Mouse (Mus musculus) fat pad, adult 2 months (tissue): Measurements from ENCODE around the gene Hpse2.
"Not testable (repeated sequence)": the region's sequence is repeated elsewhere in the genome, so short reads cannot be mapped to it uniquely, and the experiment has no call there.

Experiments
- DNase-seq: peaks from one replicate; pipeline ENCODE4 v3.0.0-alpha.2; 2011; ENCODE audit warnings: low read depth, low spot score; ENCODE audit errors: extremely low read depth

Gene Hpse2

DNA sequence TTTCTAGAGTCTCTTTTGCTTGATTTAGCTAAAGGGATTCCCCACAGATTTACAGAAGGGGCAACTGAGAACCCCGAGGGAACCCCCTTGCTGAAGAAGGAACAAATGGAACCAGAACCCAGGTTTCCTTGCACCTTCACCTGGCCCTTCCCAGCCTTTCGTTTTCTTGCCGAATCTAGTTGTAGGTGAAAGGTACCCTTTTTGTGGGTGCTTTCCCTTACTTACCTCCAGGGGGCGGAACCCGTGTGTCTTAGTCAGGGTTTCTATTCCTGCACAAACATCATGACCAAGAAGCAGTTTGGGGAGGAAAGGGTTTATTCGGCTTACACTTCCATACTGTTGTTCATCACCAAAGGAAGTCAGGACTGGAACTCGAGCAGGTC, 608.0 kb downstream of the Hpse2 start:
- DNase-seq: not testable (repeated sequence)

DNA sequence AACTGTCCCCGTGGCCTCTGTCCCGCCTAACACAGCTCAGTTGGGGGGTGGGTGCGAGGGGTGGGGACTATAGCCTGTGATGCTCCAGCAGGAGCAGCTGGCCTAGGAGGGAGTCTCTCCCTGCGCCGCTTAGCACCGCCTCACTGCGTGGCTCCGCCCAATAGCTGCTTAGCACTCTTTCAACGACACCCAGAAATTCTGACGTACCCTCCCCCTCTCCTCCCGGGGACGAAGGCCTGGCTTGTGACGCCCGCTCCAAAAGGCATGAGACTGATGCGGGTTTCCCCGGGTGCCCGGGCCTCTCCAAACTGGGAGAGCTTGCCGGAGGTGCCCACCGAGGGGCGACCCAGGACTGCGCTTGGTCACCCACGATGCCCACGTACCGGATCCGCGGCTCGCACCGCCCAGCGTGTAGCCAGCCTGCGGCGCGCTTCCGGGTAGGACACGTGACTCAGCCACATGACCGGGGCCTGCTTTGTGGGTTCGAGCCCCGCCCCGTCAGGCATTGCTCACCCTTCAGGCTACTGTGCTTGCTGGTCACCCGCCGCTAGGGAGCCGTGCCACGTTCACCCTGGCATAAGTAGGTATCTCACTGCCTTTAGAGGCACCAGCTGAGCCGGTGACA, 608.5 kb downstream of the Hpse2 start, which contains the start of gene Hps1:
Hps1 (minus strand) TSS at position 448 of the 625 bp plus-strand sequence.
- DNase-seq: no peak

DNA sequence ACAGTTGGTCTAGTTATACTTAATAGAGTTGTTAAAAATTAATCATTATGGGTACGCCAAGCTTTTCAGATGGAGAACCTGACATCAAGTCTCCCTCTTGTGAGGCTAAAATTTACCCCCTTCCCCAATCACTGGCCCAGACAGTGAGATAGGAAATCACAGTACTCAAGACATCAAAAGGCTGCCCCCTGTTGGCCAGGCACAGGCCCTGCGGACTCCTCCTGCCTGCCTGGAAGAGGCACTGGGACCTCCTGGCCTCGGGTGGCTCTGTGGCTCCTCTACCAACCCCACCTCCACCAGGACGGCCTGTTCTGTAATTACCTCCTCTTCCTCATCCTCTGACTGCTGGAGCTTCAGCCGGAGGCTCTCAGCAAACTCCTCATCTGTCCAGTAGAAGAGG, 610.4 kb downstream of the Hpse2 start:
- no peak for DNase-seq

DNA sequence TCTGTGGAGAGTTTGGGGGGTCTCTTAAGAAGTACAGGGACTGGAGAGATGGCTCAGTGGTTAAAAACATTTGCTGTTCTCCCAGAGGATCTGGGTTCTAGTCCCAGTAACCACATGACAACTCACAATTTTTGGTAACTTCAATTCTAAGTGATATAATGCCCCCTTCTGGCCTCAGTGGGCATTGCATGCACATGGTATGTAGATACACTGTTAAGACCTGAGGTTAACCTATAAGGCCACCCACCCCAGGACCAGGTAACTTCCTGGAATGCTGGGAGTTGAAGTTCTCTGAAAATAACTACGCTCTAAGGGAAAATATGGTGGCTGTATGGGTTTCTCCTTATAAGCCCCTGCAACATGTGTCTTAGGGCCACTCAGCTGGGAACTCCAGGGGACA, 611.3 kb downstream of the Hpse2 start:
- no peak for DNase-seq

DNA sequence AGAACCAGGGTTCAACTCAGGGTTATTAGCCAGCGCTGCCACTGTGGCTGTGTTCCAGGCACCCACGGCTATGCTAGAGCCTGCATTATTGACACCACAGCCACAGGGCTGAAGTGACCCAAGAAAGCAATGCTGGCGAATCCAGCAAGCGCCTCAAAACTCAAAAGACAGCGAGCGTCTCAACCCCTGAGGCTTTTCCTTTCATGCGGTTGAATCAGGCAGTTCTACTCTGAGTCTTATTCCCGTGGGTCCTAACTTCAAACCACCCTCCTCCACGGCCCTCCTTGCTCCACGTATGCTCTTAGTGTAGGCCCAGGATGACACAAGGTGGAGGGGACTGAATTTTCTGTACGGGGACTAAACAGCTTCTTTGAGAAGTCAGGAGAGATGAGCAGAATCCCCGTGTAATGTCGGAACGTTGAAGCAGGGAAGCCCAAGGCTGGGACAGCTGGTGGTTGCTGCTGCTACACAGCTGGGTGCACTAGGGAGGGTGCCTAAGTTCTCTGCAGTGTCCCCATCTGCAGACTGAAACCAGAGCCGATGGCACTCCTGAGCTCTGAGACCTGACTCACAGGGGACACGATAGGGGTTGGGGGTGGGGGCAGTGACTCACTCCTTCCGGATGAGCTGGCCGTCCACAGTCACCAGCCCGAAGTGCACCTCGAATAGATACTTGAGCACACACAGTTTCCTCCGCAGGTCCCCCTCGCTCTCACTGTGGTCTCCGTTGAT, 617.8 kb downstream of the Hpse2 start:
- DNase-seq: no peak

DNA sequence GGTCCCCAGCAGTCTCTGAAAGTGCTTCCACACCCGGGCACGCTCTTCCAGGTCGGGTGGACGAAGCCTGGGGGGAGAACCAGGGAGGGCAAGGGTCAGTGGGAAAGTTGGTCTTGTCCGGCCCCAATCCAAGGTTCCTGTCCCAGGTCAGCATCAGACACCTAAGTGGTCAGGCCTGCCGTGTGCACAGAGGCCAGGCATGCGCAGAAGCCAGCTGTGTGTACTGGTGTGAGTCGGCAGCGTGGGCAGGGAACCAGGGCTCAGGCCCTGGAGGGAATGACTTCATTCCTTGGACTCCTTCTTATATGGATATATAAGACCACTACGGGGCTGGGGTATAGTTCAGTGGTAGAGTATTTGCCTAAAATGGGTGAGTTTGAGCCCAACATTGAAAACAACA, 618.5 kb downstream of the Hpse2 start:
- no peak for DNase-seq

DNA sequence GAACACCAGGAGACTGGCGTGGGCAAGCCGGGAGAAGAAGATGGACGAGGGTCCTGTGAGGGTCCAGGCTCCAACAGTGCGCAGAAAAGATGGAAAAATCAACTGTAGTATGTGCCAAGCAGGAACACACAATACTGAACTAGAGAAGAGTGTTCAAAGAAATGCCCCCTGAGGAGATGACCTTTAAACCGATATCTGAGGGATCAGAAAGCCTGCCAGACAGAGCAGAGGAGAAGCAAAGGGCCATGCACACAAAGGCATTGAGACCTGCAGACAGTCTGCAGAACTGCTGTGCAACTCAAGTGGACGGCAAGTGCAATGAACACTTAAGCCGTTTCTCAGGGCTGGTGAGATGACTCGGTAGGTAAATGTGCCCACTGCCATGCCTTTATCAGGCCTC, 620.8 kb downstream of the Hpse2 start:
- no peak for DNase-seq

DNA sequence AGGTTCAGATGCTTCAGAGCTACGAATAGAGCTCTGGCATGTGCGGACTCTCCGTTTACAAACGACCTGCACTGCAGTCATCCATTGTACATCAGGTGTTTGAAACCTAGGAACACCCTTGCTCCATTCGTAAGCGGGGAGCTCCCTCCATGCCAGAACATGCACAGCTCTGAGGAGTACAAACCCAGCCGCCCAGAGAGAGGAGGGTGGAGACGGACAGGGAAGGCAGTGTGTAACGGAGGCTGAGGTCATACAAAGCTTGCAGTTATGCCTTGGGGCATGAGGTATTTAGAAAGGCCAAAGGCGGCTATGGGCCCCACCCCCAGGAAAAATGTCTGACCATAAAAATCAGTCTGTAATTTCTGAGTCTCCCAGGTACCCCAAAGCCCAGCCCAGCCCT, 623.8 kb downstream of the Hpse2 start:
- no peak for DNase-seq

DNA sequence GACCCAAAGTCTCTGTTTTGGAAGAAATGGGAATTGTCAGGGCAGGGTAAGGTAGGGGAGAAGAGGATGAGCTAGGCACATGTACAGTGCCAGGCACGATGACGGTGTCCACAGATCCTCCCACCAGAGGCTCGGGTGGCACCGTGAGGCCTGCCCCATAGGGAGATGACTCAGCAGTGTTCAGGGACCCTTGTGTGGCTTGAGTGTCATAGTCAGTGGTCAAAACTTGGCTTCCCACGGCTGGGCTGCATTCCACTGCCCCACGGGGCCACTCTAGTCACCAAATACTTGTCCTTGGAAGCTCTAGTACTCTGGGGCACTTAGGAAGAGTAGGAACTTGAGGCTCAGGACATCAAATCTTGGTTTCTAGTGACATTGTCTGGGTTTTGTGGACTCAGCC, 631.5 kb downstream of the Hpse2 start:
- no peak for DNase-seq

DNA sequence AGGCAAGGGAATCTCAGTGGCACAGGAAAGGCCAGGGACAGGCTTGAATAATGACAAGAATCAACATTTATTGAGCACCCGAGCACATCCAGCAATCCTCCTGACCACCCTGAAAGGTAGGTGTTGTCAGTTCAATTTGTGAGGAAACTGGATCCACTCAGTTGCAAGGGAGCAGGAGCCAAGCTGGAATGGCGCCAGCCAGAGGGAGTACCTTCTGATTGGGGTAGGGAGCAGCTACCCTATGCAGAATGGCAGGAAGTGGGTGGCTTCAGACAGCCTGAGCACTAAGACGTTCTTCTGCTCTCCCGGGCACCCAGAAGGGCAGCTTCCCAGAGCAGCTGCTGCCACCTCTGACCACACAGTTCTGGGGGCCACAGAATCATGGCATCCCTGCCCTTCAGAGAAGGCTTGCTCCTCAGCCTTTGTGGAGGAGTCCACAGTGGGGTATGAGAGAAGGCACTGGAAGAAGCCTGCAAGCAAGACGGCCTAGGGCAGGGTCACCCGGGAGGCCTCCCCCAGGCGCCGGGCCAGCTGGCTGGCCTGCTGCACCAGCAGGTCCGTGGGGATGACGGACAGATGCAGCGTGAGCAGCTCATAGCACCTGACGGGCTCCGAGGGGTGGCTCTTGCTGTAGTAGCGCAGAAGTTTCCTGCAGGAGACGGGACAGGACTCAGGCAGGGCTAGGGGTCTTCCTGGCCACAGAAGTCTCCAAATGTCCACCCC, 632.8 kb downstream of the Hpse2 start:
- DNase-seq: no peak

DNA sequence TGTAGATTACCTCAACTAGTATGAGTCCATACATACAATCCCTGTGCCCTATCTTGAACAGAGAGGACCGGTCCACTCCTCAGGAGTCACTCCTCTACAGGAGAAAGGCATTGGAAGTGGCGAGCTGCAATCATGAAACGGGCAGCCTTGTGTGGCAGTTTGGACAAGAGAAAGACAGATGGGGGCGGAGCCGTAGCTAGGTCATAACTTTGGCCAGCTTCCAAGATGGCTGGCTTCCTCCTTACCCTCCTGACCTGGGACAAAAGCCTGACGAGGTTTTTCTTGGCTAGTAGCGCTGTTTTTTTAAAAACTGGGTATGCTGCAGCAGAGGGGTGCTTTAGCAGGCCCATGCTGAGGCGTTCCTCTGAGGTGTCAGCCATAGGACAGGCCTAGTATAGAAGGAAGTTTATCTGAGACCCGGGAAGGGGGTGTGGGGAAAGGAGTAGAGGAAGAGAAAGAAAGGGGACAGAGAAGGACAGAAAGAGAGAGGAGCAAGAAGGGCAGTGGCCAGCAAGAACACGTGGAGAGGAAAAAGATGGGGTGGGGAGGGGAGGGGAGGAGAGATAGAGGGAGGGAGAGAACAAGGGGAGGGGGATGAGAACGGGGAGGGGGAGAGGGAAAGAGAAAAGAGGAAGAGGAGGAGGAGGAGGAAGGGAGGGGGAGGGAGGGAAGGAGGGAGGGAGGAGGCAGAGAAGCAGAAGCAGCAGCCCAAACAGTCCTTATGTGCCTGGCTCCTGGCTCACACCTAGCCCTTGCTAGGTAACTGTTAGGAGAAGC, 634.8 kb downstream of the Hpse2 start:
- peak; percentile 54 for DNase-seq

DNA sequence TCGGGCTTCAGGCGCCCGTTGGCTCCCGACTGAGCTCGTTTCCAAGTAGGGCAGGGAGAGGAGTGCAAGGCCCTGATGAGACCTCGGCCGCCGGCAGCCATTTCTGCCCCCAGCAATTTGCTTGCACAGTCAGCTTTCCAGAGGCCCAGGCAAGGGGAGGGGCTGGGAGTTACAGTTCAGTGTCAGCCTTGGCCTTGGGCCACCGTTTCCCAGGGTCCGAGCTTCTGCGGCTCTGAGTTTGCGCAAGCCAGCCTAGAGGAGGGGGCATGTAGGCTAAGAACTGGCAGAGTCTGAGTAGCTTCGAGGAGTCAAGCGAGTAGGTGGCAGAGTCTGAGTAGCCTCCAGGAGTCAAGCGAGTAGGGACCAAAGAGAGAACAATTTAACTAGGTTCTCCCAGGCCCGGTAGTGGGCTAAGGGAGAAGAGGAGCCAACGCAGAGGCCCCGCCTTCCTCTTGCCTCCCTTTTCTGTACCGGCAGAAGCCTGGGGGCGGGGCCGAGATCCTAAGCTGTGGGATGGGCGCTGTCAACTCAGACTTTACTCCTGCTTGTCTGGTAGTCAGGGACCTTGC, 635.7 kb downstream of the Hpse2 start, which contains the start of gene Pyroxd2:
Pyroxd2 (minus strand) TSS at position 413 of the 569 bp plus-strand sequence.
- DNase-seq: peak; percentile 26

DNA sequence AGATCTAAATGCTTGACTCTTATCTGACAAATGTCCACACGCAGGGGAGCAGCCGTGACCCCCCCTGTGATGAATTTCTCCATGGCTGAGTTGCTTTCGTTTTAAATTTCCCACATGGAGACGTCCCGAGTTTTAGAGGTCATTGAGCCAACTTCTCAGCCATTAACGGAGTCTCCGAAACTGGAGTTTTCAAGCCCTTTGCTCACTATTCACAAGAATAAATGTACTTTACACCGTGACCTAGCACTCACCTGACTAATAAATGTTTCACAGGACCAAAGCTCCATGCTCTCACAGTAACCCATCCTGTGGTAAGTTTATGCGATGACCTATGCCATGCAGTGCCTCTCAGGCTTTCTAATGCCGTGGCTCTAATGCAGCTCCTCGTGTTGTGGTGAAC, 638.0 kb downstream of the Hpse2 start:
- no peak for DNase-seq

DNA sequence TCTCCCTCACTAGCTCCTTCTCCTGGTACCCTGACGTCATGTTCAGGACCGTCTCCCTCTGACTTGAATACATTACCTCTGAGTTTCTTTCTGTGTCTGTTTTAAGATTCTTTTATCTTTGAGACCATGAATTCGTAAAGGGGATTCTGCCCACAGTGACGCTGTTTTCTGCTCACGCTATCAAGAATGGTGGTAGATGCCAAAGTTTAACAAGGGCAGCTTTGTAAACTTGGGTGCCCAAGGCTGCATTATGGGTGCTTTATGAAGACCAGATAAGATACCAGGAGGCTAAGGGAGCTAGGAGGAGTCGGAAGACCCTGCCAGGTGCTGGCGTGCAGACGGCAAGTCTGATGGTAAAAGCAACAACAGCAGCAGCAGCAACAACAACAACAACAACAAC, 641.5 kb downstream of the Hpse2 start:
- no peak for DNase-seq

DNA sequence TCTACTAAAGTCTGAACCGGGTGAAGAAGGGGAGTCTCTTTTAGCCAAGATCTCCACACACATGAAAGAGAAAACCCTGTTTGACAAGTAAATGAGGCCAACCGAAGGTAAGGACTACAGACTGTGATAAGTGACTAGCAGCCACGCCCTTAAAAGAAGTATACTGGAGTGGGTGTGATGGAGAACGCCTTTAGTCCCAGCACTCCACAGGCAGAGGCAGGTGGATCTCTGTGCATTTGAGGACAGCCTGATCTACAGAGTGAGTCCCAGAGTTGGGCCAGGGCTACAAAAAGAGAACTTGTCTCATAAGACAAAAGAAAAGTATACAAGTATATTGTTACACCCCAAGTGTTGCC, 642.3 kb downstream of the Hpse2 start:
- DNase-seq: no peak

DNA sequence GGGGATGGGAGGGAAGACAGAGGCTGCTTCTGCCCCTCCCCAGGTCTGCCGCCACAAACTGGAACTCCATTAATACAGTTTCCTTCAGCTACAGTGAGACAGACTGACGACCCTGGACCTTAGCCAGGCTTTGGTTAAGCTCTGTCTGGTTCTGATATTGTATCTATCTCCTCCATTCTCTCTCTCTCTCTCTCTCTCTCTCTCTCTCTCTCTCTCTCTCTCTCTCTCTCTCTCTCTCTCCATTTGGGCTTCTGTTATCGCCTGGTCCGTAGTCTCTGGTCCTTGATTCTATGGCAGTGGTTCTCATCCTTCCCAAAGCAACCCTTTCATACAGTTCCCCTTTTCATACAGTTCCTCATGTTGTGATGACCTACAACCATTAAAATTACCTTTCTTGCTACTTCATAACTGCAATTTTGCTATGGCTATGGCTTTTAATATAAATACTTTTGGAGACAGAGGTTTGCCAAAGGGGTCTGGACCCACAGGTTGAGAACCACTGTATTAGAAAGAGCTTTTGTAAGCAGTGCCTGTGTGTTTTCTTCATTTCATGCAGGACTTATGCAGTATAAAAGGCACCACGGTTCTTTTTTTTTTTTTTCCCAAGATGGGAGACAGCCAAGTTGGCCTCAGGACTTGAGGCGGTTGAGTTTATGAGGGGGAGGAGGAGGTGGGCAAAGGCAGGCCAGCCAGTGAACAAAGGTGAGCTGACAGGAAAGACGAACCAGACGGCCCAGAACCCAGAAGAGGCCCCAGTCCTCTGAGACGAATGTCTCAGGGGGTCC, 642.9 kb downstream of the Hpse2 start:
- no peak for DNase-seq

DNA sequence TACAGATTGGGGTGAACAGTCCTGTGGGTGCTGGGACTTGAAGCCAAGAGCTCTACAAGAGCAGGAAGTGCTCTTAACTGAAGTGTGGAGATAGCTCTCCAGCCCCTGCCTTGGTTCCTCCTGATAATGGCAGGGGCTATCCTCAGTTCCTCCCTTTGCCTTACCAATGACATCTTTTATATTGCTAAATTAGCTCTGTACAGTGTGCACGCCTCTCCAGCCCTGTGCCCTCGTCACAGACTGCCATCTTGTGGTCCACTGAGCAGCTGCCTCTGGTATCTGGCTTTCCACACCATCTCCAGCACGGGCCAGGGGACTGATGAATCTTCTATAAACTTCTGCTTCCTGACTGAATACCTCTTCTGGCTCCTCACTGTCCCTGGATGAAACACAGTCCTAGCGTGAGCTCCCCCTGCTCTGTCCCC, 644.0 kb downstream of the Hpse2 start:
- no peak for DNase-seq

DNA sequence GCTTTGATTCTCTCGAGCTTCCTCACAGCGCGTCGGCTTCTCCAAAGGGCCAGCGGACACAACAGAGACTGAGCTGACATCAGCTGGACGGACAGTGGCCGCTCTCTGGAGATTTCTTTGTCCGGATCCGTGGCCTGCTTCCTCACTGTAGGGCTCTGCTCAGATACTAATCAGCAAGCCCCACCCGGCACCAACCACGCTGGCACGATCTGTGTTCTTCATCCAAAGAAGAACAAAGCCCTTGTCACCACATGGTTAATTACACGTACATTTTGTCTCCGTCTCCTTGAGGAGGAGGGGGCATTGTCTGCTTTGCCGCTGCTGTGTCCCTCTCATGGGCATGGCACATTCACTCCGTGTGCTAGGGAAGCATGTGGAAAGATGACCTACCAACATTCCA, 644.9 kb downstream of the Hpse2 start:
- DNase-seq: no peak

DNA sequence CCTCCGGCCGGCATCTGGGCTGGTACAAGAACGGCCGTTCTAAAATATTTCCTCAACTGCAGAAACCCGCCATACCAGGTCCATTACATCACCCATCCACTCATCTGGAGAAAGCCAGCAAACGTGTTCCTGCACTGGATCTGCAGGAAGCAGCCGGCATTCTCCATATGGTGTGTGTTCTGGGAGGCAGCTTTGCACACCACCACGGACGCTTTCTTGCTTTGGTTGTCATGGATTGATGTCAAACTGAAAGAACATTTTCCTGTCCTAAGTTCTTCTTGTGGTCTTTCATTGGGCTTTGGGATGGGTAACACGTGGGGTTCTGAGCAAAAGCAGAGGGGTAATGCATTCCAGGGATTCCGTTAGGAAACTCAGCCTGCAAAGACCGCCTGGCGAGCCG, 646.3 kb downstream of the Hpse2 start:
- no peak for DNase-seq

DNA sequence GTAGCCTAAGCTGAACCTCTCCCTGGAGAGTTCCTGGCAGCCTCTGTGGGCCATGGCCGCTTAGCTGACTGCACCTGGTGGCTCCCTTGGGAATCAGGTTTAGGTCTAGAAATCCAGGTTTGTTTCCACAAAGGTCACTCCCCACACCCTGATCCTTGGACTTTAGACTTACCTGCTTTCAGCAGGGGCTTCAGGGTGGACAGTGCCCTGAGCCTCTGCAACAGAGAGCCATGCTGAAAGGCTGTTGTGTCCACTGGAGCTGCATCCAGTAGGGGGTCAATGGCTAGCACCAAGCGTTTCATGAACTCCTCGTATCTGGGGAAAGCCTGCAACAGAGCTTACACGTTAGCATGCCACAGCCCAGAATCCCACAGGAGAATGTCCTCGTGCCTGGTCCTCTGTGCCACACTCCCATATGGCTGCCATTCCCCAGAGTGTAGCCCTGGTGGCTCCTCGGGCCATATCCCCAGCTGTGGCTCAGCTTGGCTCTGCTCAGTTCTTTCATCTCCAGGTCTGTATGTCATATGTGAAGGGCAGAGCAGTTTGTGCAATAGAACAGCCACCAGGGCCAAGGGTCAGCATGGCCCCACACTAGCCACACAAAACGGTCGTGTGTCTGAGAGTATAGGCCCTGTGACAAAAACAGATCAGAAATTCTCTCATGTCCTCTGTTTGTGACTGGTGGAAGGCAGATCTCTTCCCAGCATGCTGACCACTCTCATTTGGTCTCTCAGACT, 647.8 kb downstream of the Hpse2 start:
- DNase-seq: no peak
